Mouse (Mus musculus) heart, postnatal 25 days (tissue): Measurements from ENCODE around the gene Smap1. TPM values are rescaled to one million over a fixed set of nuclear protein-coding genes. Genes with fewer than 3 reads are reported as not detected.
A peak's percentile ranks its signal among the peaks of the same experiment; 100 is the strongest.
"Not testable (repeated sequence)": the region's sequence is repeated elsewhere in the genome, so short reads cannot be mapped to it uniquely, and the experiment has no call there.

ENCODE experiments used
- DNase-seq: peaks from one replicate; pipeline ENCODE4 v3.0.0; 2022; ENCODE audit warnings: low spot score
- intact Hi-C: fragments of 180-260 bp; cut with DNase I; formaldehyde crosslinking; loops from one replicate; pipeline ENCODE4 v1.15.1; 2025
- total RNA-seq, 2 experiments: library from RNA; stranded (reverse); gene quantifications; 2 replicates each; pipeline ENCODE4 v1.2.3; 2021

The Smap1 gene
- 10 to 100 TPM; 21.8 to 22.0 TPM for total RNA-seq

GRCm38 (mm10) chr1:23921711-23922529, at the start of gene Smap1:
Gene Smap1 (minus strand): TSS chr1:23922317.
- intact Hi-C loops: loop anchor here (2.0 to 5.0 kb wide), 3 partner anchors 15 to 175 kb away; partner anchors contain the start of gene Sdhaf4
- peak; percentile 64 for DNase-seq

GRCm38 (mm10) chr1:23971159-23971558, 49.0 kb upstream of the Smap1 start:
- DNase-seq, intact Hi-C loops: not testable (repeated sequence)

GRCm38 (mm10) chr1:23968027-23968725, 46.1 kb upstream of the Smap1 start:
- no peak for DNase-seq
- intact Hi-C loops: no loop called here

DNA sequence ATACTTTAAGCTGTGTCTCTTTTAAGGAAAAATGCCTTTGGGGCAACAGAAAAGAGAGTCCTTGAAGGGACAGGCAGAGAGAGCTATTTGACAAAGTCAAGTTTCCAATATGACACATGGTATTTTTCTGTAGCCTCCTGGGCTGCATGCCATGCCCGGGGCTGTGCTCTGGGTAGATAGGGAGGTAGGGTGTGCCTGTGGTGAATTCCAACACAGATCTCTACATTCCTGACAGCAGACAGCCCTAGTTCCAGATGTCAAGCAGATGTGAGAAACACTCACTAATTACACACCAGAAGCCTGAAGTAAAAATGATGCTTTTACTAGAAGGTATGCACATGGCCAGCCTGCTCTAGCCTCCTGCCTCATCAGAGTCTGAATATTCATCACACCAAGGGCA, 44.1 kb upstream of the Smap1 start:
- intact Hi-C loops: no loop called here
- DNase-seq: no peak

DNA sequence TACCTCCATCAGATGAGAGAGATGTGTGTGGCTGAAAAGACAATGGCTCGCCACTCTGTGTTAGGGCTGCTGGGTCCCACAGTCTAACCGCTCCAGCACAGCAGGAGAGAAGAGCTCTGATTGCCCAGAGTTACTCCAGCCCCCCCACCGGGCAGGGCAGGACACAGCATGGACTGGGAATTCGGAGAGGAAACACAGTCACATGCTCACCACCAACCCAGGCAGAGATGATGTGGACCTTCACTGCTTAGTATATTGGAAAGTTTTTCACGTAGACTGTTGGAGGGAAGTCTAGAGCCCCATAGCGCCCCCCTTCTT, 37.3 kb upstream of the Smap1 start:
- intact Hi-C loops: no loop called here
- no peak for DNase-seq

- intact Hi-C loops: no loop called here
- DNase-seq: no peak
Observed at GRCm38 (mm10) chr1:23958668-23959414, 36.7 kb upstream of the Smap1 start.

GRCm38 (mm10) chr1:23958101-23958500, 36.0 kb upstream of the Smap1 start:
- no peak for DNase-seq
- intact Hi-C loops: no loop called here

- DNase-seq: no peak
- intact Hi-C loops: no loop called here
Observed at GRCm38 (mm10) chr1:23955539-23955938, 33.4 kb upstream of the Smap1 start.

DNA sequence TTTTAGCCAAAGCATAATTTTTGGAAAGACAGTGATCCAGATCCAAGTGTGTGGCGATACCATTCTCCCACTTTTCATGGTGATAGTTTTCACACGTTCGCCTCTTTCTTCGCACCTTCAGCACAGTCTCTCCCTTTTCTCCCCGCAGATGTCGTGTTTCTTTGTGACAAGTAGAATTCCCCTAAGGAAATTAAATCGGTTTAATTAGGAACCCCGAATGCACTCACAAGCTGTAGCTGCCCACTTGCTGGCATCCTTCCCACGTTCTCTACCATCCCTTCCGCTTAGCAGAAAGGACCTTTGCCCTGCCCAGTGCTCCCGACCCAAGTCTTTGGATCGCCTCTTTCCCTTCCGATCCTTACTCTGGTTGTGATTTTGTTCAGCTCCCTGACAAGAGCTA, 31.8 kb upstream of the Smap1 start:
- no peak for DNase-seq
- intact Hi-C loops: no loop called here

DNA sequence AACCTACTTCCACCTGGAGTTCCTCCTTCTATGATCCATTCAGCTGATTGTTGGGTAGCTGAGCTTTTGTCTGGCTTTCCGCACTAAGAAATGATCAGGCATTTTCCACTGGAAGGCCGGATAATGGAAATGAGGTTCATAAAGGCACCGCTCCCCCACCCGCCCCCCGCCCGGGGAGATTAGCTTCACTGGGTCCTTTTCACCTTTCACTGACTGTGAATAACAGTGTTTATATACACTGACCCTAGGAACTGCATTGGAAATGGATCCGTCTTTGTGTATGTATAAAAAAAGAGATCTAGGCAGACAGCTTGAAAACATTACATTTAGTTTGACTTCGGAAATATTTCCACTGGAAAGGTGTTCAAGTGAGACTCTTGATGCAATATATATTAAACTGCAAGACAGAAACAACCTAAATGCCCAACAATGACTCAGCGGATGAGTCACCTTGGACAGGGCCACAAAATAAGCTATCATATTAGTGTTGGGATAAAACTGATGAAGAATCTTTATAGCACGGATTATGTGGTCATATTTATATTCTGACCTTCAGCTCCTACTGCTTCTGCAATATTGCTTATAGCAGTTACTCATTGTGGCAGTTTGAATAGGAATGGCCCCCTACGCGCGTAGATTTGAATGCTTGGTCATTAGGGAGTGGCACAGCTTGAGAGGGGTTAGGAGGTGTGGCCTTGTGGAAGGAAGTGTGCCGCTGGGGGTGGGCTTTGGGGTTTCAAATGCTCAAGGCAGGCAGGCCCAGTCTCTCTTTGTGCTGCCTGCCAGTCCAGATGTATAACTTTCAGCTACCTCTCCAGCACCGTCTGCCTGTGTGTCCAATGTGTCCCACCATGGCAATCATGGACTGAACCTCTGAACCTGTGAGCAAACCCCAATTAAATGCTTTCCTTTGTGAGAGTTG, 26.9 kb upstream of the Smap1 start:
- intact Hi-C loops: no loop called here

GRCm38 (mm10) chr1:23948290-23948689, 26.2 kb upstream of the Smap1 start:
- no peak for DNase-seq
- intact Hi-C loops: no loop called here

More for the DNA sequence above, 26.9 kb upstream of the Smap1 start:
- DNase-seq: no peak

- no peak for DNase-seq
- intact Hi-C loops: no loop called here
Observed at GRCm38 (mm10) chr1:23944076-23944475, 22.0 kb upstream of the Smap1 start.

- no peak for DNase-seq
- intact Hi-C loops: no loop called here
Observed at GRCm38 (mm10) chr1:23943146-23943940, 21.2 kb upstream of the Smap1 start.

- intact Hi-C loops: no loop called here
Observed at GRCm38 (mm10) chr1:23935408-23935762, 13.3 kb upstream of the Smap1 start.

GRCm38 (mm10) chr1:23934669-23935407, 12.7 kb upstream of the Smap1 start:
- intact Hi-C loops: no loop called here
- no peak for DNase-seq

More at GRCm38 (mm10) chr1:23935408-23935762, 13.3 kb upstream of the Smap1 start:
- no peak for DNase-seq

- intact Hi-C loops: no loop called here
- no peak for DNase-seq
Observed at GRCm38 (mm10) chr1:23929410-23929809, 7.3 kb upstream of the Smap1 start.

DNA sequence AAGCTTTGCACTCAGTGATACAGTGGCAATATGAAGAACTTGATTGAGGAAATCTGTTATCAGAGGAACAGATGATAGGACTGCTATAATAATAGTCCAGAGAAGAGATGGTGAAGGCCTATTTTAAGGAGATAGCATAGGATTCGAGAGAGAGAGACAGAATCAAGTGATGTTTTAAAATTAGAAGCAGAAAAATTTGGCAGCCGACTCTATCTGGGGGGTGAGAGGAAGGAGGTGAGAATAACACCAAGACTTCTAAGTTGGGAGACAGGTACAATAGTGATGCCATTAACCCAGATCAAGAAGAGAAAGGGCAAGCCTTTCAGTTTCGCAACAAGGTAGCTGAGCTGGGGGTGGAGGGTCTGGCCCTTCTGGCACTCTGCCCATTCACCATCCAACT, 6.3 kb upstream of the Smap1 start:
- intact Hi-C loops: no loop called here
- DNase-seq: no peak
